Mouse (Mus musculus) gastrocnemius, postnatal 36 days (tissue): ENCODE results near the gene Tmem273. TPM values are rescaled to one million over a fixed set of nuclear protein-coding genes. Genes with fewer than 3 reads are reported as not detected.

Experiments used
- DNase-seq, 2 experiments: peaks; one replicate each; pipeline ENCODE4 v3.0.0; 2022
- intact Hi-C: fragments of 180-260 bp; cut with DNase I; formaldehyde crosslinking; loops from one replicate; pipeline ENCODE4 v1.15.1; 2025
- total RNA-seq, 2 experiments: library from RNA; stranded (reverse); gene quantifications; 2 replicates each; pipeline ENCODE4 v1.2.3; 2021

The Tmem273 gene
- total RNA-seq, 2 experiments from 2014 or later, result 0.28 TPM; not detected in 1

DNA sequence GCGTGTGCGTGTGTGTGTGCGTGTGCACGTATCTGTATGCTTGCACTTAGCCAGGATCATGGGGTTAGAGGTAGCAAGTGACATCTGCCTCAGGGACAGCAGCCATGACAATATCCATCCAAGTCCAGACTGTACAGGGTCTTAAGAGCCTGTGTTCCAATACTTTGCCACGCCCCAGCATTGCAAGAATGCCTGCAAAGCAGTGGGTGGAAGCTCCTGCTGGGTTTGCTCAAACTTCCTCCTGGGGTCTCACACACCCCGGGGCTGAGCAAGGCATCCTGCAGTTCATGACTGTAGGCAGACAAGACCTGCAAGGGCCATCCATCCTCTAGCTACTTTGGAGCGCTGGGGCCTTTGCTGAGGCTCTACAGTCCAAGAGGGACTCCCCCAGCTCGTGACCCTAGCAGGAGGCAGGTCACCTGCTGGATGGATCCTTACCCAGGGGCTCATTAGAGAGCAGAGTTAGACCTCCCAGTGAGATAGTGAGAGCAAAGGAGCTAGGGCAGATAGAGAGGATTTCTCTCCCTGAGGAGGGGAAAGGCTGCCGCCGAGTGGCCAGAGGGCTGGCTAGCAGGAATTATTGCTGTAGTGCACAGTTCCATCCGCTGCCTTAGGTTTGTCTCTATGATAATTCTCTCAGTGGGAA, 15.4 kb downstream of the Tmem273 start:
- intact Hi-C loops, result no loop called here
- no peak for DNase-seq

DNA sequence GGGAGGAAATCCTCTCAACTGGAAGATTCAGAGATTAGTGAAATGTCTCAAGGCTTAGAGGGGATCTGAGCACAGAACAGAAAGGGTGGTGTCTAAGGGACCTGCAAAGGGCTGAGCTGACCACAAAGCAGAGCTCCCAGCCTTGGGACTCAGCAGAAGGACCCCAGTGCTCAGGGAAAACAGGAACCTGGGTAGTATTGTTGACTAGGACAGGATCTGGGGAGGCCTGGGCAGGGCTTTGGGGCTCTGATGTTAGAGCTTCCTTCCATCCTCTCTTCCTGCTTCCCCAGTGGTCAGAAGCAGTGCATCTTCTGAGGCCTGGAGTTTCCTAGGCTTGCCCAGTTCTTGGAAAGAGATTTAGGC, 15.9 kb downstream of the Tmem273 start:
- no peak for DNase-seq
- intact Hi-C loops, result no loop called here

DNA sequence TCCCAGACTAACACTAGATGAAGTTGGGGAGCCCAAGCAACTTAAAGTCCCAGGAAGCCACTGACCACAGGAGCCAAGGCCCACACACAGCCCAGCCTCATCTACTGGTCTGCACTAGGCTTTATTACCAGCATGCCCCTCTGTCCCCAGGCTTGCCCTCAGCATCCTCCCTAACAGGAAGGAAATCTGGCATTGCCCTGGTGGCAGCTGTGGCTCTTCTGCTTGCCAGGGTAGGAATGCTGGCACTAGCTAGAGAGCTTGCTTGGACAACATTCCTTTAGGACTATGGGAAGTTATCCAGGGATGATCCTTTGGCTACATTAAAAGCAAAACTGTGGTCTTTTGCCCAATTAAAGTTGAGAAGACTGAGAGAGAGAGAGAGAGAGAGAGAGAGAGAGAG, 24.3 kb downstream of the Tmem273 start:
- no peak for DNase-seq
- intact Hi-C loops, result no loop called here

DNA sequence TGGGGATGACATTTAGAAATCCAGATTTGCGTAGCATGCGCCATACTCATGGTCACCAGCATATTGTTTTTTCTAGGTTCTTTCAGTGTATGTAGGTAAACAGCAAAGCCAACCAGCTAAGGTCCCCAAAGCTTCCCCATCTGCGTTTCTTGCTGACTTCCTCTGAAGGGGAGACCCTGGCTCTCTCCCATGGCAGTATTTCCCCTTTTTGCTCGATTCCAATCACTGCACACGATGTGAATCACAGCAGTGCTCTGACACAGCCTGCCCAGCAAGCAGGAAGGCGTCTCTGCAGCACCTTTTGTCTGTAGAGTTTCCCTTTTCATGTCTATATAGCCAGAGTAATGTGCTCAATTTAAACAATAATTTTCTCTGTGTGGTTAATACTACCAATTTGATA, 26.7 kb downstream of the Tmem273 start:
- no peak for DNase-seq

DNA sequence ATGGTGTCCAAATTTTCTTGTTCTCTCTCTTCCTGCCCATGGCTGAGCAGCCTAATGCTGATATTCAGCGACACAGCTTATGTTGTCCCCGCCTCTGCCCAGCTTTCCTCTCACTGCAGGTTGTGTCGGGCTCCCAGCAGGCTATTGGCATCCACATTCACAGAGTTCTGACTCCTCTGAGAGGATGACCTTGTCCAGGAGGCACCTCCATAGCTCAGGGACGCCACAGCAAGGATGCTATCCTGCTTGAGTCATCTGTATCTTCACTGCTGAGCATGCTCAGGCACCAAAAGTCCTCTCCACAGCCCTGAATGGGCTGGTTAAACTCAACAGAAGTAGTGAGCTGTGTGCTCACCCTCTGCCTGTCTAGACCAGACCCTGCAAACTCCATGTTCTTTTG, 29.2 kb downstream of the Tmem273 start:
- DNase-seq, result no peak
- intact Hi-C loops, result no loop called here

More for the DNA sequence above, 26.7 kb downstream of the Tmem273 start:
- intact Hi-C loops, result no loop called here

DNA sequence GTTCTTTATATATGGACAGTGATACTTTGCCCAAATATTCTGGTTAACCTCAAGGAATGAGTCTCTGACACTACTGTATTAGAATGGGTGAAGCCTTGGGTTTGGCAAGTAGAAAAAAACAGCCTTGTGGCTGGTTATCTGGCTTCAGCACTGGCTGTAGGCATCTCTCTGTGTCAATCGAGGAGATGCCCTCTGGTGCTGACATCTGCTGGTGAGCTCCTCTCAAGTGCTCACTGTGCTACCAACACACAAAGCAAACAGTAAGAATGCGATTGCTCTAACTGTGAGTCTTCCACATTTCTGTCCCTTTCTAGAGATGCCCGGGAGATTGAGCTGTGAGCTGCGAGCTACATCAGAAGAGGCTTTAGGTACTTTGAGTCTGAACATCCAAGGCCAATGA, 30.8 kb downstream of the Tmem273 start:
- DNase-seq, result no peak
- intact Hi-C loops, result no loop called here

DNA sequence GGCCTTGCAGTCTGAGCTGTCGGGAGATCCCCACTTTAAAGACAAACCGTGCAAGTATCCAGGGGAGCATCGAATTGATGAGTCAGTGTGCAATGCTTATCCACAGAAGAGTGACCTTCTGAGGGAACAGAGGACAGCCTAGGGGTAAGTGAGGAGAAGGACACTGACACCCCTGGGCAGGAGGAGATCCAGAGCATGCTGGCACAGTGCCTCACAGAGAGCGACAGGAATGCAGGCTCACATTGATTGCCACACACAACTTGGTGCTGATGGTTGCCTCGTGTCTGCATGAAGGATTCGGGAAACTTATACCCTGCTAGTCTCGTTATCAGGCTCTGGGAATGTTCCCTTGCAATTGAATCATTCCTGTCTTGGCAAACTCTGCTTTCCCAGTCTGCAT, 31.5 kb downstream of the Tmem273 start:
- intact Hi-C loops, result no loop called here
- no peak for DNase-seq

DNA sequence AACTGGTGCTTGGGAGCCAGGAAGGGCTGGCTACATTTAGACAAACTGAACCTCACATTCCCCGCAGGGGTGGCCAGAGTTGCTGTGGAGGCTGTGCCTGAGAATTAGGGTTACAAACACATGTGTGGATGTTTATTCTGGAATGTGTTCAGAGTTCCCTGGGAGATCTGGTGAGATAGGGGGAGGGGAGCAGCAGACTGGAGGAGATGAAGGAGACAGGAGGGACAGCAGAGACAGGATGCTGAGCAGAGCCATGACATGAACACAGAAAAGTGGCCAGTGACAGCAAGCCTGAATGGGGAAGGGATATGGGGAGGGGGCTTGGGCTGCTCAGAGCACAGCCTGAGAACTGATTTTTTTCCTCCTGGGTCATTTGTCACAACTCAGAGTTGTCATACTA, 33.5 kb downstream of the Tmem273 start:
- no peak for DNase-seq
- intact Hi-C loops, result no loop called here

DNA sequence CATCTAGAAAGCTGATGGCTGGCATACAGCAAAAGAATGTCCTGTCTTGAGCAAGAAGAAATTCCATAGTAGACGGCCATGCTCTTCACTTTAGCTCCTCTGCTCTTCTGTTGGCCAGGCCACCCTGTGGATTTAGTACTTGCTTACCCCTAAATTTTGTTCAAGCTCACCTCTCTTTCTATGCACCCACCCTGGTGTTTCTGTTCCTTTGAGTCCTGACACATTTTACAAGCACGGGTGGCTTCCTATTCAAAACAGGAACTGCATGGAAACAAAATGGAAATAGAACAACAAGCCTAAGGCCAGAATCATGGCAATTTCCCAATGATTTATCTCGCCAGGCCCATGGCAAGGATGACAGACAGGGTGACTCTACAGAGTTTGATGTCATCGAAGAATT, 37.0 kb downstream of the Tmem273 start:
- no peak for DNase-seq
- intact Hi-C loops, result no loop called here

DNA sequence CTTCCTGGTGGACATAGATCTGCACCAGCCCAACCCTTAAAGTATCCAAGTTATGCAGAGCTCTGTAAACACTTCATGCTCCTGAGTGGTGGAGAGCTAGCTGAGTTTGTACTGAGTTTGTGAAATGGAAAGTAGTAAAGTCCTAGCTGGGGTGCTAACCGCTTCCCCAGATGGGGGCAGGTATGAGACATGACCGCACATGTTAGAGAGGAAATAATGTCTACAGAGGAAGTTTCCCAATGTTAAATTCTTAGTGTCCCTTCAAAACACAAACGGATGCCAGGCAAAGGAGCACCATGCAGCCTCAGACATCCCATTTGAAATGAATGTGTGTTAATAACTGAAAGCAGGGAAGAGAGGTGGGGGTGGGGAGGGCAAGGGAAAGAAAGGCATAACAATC, 38.1 kb downstream of the Tmem273 start:
- no peak for DNase-seq
- intact Hi-C loops, result no loop called here

DNA sequence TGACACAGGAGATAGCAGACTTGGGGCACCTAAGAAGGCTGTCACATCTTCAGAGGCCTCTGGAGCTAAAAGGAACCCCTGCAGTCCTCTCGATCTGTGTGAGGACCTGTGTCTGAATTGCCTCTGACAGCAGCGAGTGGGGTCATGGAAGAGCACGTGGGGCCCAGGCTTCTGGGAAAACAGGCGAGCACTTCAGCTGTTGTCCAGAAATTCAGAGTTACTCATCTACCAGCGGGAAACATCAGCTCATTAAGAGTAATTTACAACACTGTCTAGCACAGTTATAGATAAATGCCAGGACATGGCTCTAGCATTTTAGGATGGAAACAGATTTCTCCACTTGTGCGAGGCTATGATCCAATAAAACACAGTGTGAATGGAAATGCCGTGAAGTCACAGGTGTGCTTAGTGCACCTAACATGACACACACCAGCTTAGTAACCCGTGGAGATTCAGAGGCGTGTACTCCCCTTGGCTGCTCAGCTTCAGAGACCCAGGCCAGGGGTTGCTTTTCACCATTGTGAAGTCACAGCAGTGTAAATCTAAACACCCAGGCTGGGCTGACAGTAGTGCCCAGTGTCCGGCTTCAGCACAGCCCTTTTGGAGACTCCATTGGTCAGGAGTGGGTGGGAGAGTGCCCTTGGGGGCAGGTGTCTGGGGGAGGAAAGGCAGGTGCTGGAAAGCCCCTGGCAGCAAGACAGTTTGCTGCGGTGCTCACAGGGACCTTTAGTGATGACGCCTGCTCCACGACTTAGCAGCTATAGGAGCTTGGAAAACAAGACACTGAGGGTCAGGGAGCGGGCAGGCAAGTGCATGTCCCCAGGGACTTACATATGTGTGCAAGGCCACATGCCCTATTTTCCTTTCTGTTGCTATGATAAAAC, 38.7 kb downstream of the Tmem273 start:
- intact Hi-C loops, result no loop called here
- no peak for DNase-seq

DNA sequence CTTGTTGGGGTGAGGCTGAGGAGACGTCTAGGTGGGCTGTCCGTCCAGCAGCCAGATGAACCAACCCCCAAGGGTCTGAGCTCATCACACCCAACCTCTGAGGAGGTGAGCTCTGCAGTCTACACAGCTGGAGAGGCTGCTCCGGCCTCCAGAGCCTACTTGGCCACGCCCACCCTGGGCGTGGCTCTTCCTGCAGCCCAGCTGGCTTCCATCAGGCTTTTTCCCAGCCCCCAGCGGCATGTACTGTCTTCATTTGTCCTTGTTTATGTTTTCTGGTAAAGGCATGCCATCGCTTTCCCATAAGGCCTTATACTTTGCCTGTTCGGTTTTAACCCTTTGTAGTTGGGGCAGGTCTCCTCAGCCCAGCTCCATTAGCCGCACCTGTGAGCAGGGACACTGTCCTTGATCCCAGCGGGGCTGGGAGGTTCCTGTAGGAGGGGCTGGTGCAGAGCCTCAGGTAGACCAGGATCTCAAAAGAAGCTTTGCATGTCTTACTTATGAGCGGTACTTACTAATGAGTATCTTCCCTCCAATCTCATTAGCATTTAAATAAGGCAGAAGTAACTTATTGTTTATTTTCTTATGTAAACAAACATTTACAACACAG, 39.8 kb downstream of the Tmem273 start:
- intact Hi-C loops, result no loop called here
- DNase-seq, result peak in 1 of 2 experiments; percentile 36

DNA sequence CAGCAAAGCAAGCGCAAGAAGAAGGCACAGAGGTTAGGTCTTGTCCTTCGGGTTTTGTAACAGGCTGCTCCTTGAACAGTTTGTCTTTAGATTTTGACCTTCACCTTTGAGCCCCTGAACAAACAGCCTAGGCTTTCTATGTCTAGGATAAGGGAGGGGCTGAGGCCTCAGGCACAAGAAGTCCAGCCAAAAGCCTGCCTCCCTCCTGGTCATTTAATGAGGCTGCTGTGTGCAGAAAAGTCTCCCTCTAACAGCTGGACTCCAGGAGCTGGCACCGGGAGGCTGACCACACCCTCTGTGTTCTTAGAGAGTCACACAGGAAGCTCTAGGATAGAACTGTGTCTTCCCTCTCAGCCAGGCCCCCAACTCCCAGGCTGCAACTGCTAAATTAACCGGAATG, 41.4 kb downstream of the Tmem273 start:
- intact Hi-C loops, result no loop called here

DNA sequence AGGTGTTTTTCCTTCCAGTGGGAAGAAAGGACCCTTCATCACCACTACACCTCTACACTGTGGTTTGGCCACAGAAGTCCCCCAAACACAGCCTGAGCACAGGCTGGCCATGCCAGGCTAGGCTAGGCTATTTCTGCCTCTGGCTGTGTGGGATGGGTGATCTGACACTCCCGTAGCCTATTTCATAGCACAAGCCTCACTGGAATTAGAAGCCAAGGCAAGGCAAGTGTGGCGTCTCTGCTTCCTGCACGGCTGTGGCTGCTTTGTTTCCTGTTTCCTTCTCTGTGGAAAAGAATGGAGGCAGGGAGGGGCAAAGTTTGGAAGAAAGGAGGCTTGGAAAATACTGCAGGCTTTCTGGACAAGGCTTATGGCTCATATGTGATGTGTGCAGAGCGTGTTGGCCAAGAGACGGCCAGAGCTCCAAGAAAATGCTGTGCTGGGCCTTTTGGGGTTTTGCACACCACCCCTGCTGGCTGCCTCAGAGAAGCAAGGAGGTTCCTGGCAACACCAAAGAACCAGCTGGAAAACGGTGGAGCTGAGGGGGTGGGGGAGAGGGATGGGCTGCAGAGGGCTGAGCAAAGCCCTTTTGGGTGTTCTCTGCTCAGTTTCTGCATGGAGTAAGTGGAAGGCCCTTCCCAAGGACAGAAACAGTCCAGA, 42.4 kb downstream of the Tmem273 start:
- intact Hi-C loops, result no loop called here
- DNase-seq, result peak; percentile 47 to 67

More for the DNA sequence above, 41.4 kb downstream of the Tmem273 start:
- DNase-seq, result peak; percentile 50 to 68

DNA sequence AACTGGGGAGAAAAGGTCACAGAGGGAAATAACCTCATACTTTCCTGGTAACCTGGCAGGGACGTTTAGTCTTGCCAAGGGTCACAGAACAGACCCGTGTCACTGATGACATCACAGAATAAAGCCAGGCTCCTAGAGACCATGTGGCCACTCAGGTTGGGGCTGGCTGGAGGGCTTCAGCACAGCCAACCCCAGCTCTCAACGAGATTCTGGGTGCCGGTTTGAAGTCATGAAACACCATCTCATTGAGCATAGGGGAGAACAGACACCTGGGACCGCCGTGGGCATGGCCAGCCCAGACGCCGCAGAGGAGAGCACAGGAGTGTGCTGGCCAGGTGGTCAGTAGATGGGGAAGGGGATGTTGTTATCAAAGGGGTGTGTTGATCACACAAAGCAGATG, 48.1 kb downstream of the Tmem273 start, which contains the start of gene Fam170b:
Gene Fam170b (plus strand): TSS at position 116 of the 400 bp plus-strand sequence.
- DNase-seq, result no peak
- intact Hi-C loops, result no loop called here

DNA sequence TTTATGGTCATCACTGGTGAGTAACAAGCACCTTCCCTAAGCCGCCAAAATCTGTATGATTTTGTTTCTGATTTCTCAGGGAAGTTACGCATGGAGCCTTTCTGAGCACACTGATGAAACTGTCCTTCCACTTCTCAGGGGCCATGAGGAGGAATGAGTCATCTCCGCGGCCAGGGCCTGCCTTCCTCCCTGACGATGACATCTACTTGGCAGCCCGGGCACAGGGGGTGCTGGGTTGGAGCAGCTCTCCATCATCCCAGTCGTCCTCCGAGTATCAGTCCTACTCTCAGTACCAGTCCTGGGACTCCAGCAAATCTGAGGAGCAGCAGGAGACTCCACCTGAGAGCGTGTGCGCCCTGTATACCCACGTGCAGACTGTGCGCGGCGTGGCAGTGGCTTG, 49.4 kb downstream of the Tmem273 start:
- intact Hi-C loops, result loop anchor here (5.0 kb wide), 1 partner anchor 122 kb away; no protein-coding TSS in a partner anchor
- no peak for DNase-seq

DNA sequence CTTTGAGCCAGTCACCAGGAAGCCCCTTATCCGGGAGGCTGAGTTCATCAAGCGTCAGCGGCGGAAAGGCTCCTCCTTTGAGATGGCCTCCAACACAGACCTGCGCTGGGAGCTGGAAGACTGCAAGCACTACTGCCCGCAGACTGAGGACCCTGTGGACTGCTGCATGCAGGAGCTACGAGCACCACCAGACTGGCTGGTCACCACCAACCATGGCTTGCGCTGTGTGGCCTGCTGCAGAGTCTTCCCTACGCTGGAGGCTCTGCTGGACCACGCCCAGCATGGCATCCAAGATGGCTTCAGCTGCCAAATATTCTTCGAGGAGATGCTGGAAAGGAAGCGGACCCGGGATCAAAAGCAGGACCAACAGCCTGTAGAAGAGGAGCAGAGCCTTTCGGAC, 49.8 kb downstream of the Tmem273 start:
- intact Hi-C loops, result loop anchor here (5.0 kb wide), 1 partner anchor 122 kb away; no protein-coding TSS in a partner anchor
- no peak for DNase-seq

DNA sequence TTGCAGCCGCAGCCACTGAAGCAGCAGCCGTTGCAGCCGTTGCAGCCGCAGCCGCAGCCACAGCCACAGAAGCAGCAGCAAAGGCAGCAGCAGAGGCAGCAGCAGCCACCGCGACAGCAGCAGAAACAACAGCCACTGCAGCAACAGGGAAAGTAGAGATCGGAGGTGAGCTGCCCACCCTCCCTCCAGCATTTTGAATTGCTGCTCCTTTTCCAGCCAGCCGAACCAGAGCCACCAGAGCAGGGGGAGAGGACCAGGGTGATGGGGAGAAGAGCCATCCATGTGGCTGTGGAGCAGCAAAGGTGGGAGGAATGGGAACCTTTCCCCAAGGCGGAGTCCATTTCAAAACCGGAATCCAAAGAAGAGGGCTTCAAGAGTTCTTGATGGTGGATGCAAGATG, 50.4 kb downstream of the Tmem273 start:
- intact Hi-C loops, result loop anchor here (5.0 kb wide), 1 partner anchor 121 kb away; no protein-coding TSS in a partner anchor
- no peak for DNase-seq

DNA sequence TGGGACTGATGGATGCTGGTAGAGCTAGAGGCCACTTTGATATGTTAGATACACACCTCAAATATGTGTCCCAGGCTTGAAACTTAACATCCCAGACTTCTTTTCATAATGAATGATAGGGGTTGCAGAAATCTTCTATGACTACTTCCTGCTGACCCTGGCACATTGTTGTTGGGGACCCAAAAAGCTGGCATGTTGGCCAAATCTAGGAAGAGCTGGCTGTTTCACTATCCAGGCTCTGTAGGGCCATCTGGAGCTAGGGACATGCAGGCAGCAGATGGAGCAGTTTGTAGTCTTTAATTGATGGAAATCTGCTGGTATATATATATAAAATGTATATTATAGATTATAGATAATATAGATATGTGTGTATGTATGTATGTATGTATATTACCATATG, 56.3 kb downstream of the Tmem273 start:
- no peak for DNase-seq
- intact Hi-C loops, result no loop called here

DNA sequence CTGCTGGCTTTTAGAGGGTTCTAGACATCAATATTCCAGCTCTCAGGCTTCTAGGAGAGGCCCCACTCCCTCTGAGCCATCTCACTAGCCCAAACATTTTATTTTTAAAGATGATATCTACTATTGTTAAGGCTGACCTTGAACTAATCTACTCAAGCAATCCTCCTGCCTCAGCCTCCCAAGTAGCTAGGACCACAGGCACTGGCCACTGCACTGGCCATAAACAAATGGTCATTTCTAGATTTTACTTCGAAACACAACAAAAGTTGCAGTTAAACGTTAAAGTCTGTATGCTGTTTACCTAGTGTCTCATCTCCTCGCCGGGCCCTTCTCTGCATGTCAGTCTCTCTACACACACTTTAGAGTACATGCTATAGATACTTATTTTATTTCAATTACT, 68.3 kb downstream of the Tmem273 start:
- intact Hi-C loops, result no loop called here
- no peak for DNase-seq

DNA sequence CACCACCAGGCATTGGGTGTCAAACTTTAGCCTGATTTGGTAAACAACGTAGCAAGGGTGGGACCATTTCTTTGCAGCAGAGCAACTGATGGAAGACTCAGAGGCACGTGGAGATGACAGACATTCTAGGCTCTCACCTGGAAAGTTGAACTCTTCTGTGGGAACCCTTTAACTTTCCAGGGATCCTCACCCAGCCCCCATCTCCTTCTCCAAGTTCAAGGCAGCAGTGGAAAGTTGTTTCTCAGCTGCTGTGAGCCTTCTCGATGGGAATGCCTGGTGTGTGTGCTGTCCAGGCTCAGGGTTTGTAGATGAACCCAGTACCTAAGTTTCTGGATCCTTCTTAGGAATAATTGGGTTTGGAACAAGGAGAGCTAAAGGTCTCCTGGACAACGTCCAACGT, 70.5 kb downstream of the Tmem273 start:
- intact Hi-C loops, result loop anchor here (5.0 kb wide), 1 partner anchor 106 kb away; no protein-coding TSS in a partner anchor
- DNase-seq, result no peak
